Mouse (Mus musculus) heart, postnatal 0 days (tissue): ENCODE measurements at regions not wholly inside any gene's neighbourhood (a gene's known extent, or its start where the extent isn't known, plus 50 kb on each side); places are given as distances from the start of the nearest gene placed in this dataset.

Experiments used
- CTCF ChIP-seq: IDR thresholded peaks from 2 replicates; pipeline ENCODE4 v1.5.1; 2016; ENCODE audit warnings: antibody characterized with exemption, control low read depth, low read depth
- EP300 ChIP-seq: IDR thresholded peaks from 2 replicates; pipeline ENCODE4 v1.6.1; 2016; ENCODE audit warnings: antibody characterized with exemption, low read depth

DNA sequence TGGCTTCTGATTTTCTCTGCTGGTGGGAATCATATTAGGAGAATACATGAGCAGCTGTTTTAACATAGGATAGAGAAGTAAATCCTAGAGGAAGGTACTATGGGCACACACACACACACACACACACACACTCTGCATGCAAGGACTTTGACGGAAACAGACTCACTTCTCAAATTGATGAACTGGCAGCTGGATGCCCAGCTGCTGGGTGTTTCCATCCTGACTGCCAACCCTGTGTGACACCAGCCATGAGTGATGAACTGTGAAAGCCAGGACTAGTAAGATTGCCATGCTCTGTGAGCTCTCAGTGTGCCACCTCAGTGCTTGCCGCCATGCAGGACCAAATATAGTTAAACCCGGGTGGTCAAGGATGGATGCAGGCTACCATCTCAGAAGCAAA lies 107.7 kb upstream of the Ly86 start:
- TF ChIP-seq CTCF = no peak
- TF ChIP-seq EP300 = no peak
